Mouse (Mus musculus) forebrain, embryonic 15.5 days (tissue): ENCODE measurements at regions not wholly inside any gene's neighbourhood (a gene's known extent, or its start where the extent isn't known, plus 50 kb on each side); places are given as distances from the start of the nearest gene placed in this dataset.
A peak's percentile ranks its signal among the peaks of the same experiment; 100 is the strongest.

ENCODE experiments used
- ATAC-seq: fragments of 200-750 bp; cut with Nextera tagmentation; replicated peaks from 2 replicates; pipeline ENCODE4 v1.8.0; 2017; ENCODE audit warnings: mild to moderate bottlenecking, moderate TSS enrichment, moderate library complexity
- H3K27ac ChIP-seq: fragments of 300-500 bp; sonication (generic); replicated peaks from 2 replicates; pipeline ENCODE4 v1.5.1; 2015; ENCODE audit warnings: mild to moderate bottlenecking, inconsistent platforms
- H3K27me3 ChIP-seq: fragments of 300-500 bp; sonication (generic); 2 replicates; pipeline ENCODE4 v1.6.1; 2015; ENCODE audit warnings: inconsistent platforms
- H3K36me3 ChIP-seq: fragments of 300-500 bp; sonication (generic); 2 replicates; pipeline ENCODE4 v1.6.1; 2015; ENCODE audit warnings: mild to moderate bottlenecking, inconsistent platforms
- H3K4me1 ChIP-seq: fragments of 300-500 bp; sonication (generic); 2 replicates; pipeline ENCODE4 v1.6.1; 2015; ENCODE audit warnings: inconsistent platforms
- H3K4me2 ChIP-seq: fragments of 300-500 bp; sonication (generic); replicated peaks from 2 replicates; pipeline ENCODE4 v1.6.1; 2015; ENCODE audit warnings: mild to moderate bottlenecking, inconsistent platforms
- H3K4me3 ChIP-seq: fragments of 300-500 bp; sonication (generic); 2 replicates; pipeline ENCODE4 v1.5.1; 2015; ENCODE audit warnings: mild to moderate bottlenecking, inconsistent platforms
- H3K9ac ChIP-seq: fragments of 300-500 bp; sonication (generic); replicated peaks from 2 replicates; pipeline ENCODE4 v1.6.1; 2015; ENCODE audit warnings: mild to moderate bottlenecking, inconsistent platforms
- H3K9me3 ChIP-seq: fragments of 300-500 bp; sonication (generic); 2 replicates; pipeline ENCODE4 v1.6.1; 2016; ENCODE audit warnings: inconsistent platforms
- WGBS: fragments of 180-500 bp; shearing (Covaris S2); methylation state at CpG from one replicate; pipeline ENCODE4 v1.1.7; 2015; ENCODE audit warnings: mixed read lengths; 5-methylcytosine and 5-hydroxymethylcytosine counted together

GRCm38 (mm10) chr10:92625781-92626180, 96.4 kb downstream of the Nedd1 start:
- Histone ChIP-seq H3K4me3 (no peak overlapping the region), H3K9me3 (no peaks in the 10 kb centered on the region), H3K27me3 (no peaks in the 10 kb centered on the region), H3K27ac (no peak overlapping the region), H3K4me1 (no peaks in the 10 kb centered on the region), H3K9ac (no peak overlapping the region), H3K4me2 (no peak overlapping the region), H3K36me3 (no peaks in the 10 kb centered on the region)
- ATAC-seq, result no peak
- WGBS, result 55% methylated on average over 7 of the region's 7 CpGs

GRCm38 (mm10) chr10:92615684-92616379, 106.4 kb downstream of the Nedd1 start:
- Histone ChIP-seq H3K9me3 (no peaks in the 10 kb centered on the region), H3K4me1 (no peaks in the 10 kb centered on the region), H3K4me3 (no peak overlapping the region), H3K27ac (no peak overlapping the region), H3K4me2 (no peak overlapping the region), H3K36me3 (no peaks in the 10 kb centered on the region), H3K27me3 (no peaks in the 10 kb centered on the region), H3K9ac (no peak overlapping the region)
- no peak for ATAC-seq
- WGBS, result 74% methylated on average over 4 of the region's 5 CpGs

- 23% methylated on average over 6 of the region's 6 CpGs for WGBS
- Histone ChIP-seq H3K27ac (no peak overlapping the region), H3K4me2 (no peak overlapping the region), H3K9me3 (no peaks in the 10 kb centered on the region), H3K9ac (no peak overlapping the region), H3K27me3 (no peaks in the 10 kb centered on the region), H3K4me3 (no peak overlapping the region), H3K4me1 (no peaks in the 10 kb centered on the region), H3K36me3 (no peaks in the 10 kb centered on the region)
- no peak for ATAC-seq
These were observed 107.9 kb downstream of the Nedd1 start for GRCm38 (mm10) chr10:92614341-92614740.

GRCm38 (mm10) chr10:92611060-92611459, 111.2 kb downstream of the Nedd1 start:
- Histone ChIP-seq H3K27me3 (peaks cover 6% of the 10 kb centered on the region; the same call in 1 of the 2 replicates), H3K9ac (no peak overlapping the region), H3K36me3 (no peaks in the 10 kb centered on the region), H3K4me1 (0 out of 2 replicates have a peak, but pooled peaks cover 2% of the 10 kb centered on the region), H3K9me3 (no peaks in the 10 kb centered on the region), H3K27ac (no peak overlapping the region), H3K4me3 (no peak overlapping the region), H3K4me2 (no peak overlapping the region)
- 34% methylated on average over 3 of the region's 3 CpGs for WGBS
- ATAC-seq, result no peak

GRCm38 (mm10) chr10:92606761-92607160, 115.5 kb downstream of the Nedd1 start:
- Histone ChIP-seq H3K4me2 (no peak overlapping the region), H3K36me3 (no peaks in the 10 kb centered on the region), H3K4me3 (no peak overlapping the region), H3K4me1 (0 out of 2 replicates have a peak, but pooled peaks cover 2% of the 10 kb centered on the region), H3K27me3 (peaks cover 9% of the 10 kb centered on the region; the same call in 1 of the 2 replicates), H3K9ac (no peak overlapping the region), H3K9me3 (no peaks in the 10 kb centered on the region), H3K27ac (no peak overlapping the region)
- no peak for ATAC-seq
- WGBS, result 13% methylated on average over 4 of the region's 4 CpGs

GRCm38 (mm10) chr10:92605646-92606045, 116.6 kb downstream of the Nedd1 start:
- no peak for ATAC-seq

GRCm38 (mm10) chr10:92600116-92600515, 122.1 kb downstream of the Nedd1 start:
- Histone ChIP-seq H3K4me2 (no peak overlapping the region), H3K27me3 (0 out of 2 replicates have a peak, but pooled peaks cover 9% of the 10 kb centered on the region), H3K4me3 (no peak overlapping the region), H3K27ac (no peak overlapping the region), H3K9ac (no peak overlapping the region), H3K4me1 (peaks cover 7% of the 10 kb centered on the region; the same call in 1 of the 2 replicates), H3K36me3 (no peaks in the 10 kb centered on the region), H3K9me3 (no peaks in the 10 kb centered on the region)
- ATAC-seq, result no peak
- WGBS, result 65% methylated on average over 4 of the region's 4 CpGs

More at GRCm38 (mm10) chr10:92605646-92606045, 116.6 kb downstream of the Nedd1 start:
- H3K36me3 ChIP-seq, result no peaks in the 10 kb centered on the region
- no peaks in the 10 kb centered on the region for H3K9me3 ChIP-seq
- H3K27me3 ChIP-seq, result peaks cover 9% of the 10 kb centered on the region; the same call in 1 of the 2 replicates
- H3K9ac ChIP-seq, result no peak overlapping the region
- H3K4me1 ChIP-seq, result 0 out of 2 replicates have a peak, but pooled peaks cover 2% of the 10 kb centered on the region
- no peak overlapping the region for H3K4me3 ChIP-seq
- H3K27ac ChIP-seq, result no peak overlapping the region
- WGBS, result 7% methylated on average over 3 of the region's 3 CpGs
- no peak overlapping the region for H3K4me2 ChIP-seq

- no peak for ATAC-seq
- Histone ChIP-seq H3K4me3 (no peak overlapping the region), H3K27me3 (0 out of 2 replicates have a peak, but pooled peaks cover 7% of the 10 kb centered on the region), H3K4me2 (no peak overlapping the region), H3K36me3 (no peaks in the 10 kb centered on the region), H3K9ac (no peak overlapping the region), H3K27ac (no peak overlapping the region), H3K9me3 (no peaks in the 10 kb centered on the region), H3K4me1 (peaks cover 7% of the 10 kb centered on the region; the same call in 1 of the 2 replicates)
- 13% methylated on average over 6 of the region's 6 CpGs for WGBS
These were observed 126.5 kb downstream of the Nedd1 start for GRCm38 (mm10) chr10:92595496-92596355.

GRCm38 (mm10) chr10:92593947-92594460, 128.2 kb downstream of the Nedd1 start:
- ATAC-seq, result no peak
- 66% methylated on average over 7 of the region's 7 CpGs for WGBS
- Histone ChIP-seq H3K9me3 (no peaks in the 10 kb centered on the region), H3K4me3 (no peak overlapping the region), H3K36me3 (no peaks in the 10 kb centered on the region), H3K4me1 (peaks cover 7% of the 10 kb centered on the region; the same call in 1 of the 2 replicates), H3K27ac (no peak overlapping the region), H3K4me2 (no peak overlapping the region), H3K9ac (no peak overlapping the region), H3K27me3 (0 out of 2 replicates have a peak, but pooled peaks cover 7% of the 10 kb centered on the region)

GRCm38 (mm10) chr10:92578872-92579271, 143.3 kb downstream of the Nedd1 start:
- H3K4me1 ChIP-seq, result no peaks in the 10 kb centered on the region
- no peak overlapping the region for H3K4me3 ChIP-seq
- no peak overlapping the region for H3K4me2 ChIP-seq
- H3K9me3 ChIP-seq, result no peaks in the 10 kb centered on the region
- H3K9ac ChIP-seq, result no peak overlapping the region
- no peak overlapping the region for H3K27ac ChIP-seq
- no peaks in the 10 kb centered on the region for H3K27me3 ChIP-seq
- no peak for ATAC-seq
- no peaks in the 10 kb centered on the region for H3K36me3 ChIP-seq
- WGBS, result 93% methylated on average over 2 of the region's 2 CpGs

- H3K9ac ChIP-seq, result no peak overlapping the region
- no peak for ATAC-seq
- no peaks in the 10 kb centered on the region for H3K9me3 ChIP-seq
These were observed 151.7 kb downstream of the Nedd1 start for GRCm38 (mm10) chr10:92570496-92570895.

GRCm38 (mm10) chr10:92557463-92557862, 164.8 kb downstream of the Nedd1 start:
- Histone ChIP-seq H3K9me3 (no peaks in the 10 kb centered on the region), H3K27me3 (0 out of 2 replicates have a peak, but pooled peaks cover 4% of the 10 kb centered on the region), H3K36me3 (no peaks in the 10 kb centered on the region), H3K4me1 (peaks cover 33% of the 10 kb centered on the region), H3K4me3 (no peak overlapping the region), H3K27ac (peak overlapping the region; percentile 71), H3K9ac (no peak overlapping the region), H3K4me2 (no peak overlapping the region)
- ATAC-seq, result no peak
- WGBS, result 17% methylated on average over 4 of the region's 4 CpGs

More at GRCm38 (mm10) chr10:92570496-92570895, 151.7 kb downstream of the Nedd1 start:
- Histone ChIP-seq H3K27me3 (no peaks in the 10 kb centered on the region), H3K4me2 (no peak overlapping the region), H3K4me1 (no peaks in the 10 kb centered on the region), H3K27ac (no peak overlapping the region), H3K36me3 (no peaks in the 10 kb centered on the region), H3K4me3 (no peak overlapping the region)
